Mouse (Mus musculus) intestine, embryonic 14.5 days (tissue): ENCODE data around the gene Jarid2. TPM values are rescaled to one million over a fixed set of nuclear protein-coding genes. Genes with fewer than 3 reads are reported as not detected.
A peak's percentile ranks its signal among the peaks of the same experiment; 100 is the strongest.

ENCODE experiments used
- ATAC-seq: fragments of 200-750 bp; cut with Nextera tagmentation; replicated peaks from 2 replicates; pipeline ENCODE4 v1.8.0; 2017; ENCODE audit warnings: low read depth, moderate number of reproducible peaks, moderate TSS enrichment, moderate library complexity; ENCODE audit not compliant: low FRiP score, low TSS enrichment
- DNase-seq: peaks from one replicate; pipeline ENCODE4 v3.0.0-alpha.2; 2018; ENCODE audit warnings: low spot score
- H3K27ac ChIP-seq: fragments of 300-500 bp; sonication (generic); 2 replicates; pipeline ENCODE4 v1.5.1; 2014; ENCODE audit warnings: low read depth, mild to moderate bottlenecking, control low read depth
- H3K27me3 ChIP-seq: fragments of 300-500 bp; sonication (generic); replicated peaks from 2 replicates; pipeline ENCODE4 v1.6.1; 2014; ENCODE audit warnings: low read length, control low read depth; ENCODE audit not compliant: control insufficient read depth, insufficient read depth
- H3K36me3 ChIP-seq: fragments of 300-500 bp; sonication (generic); 2 replicates; pipeline ENCODE4 v1.6.1; 2014; ENCODE audit warnings: low read length, control low read depth; ENCODE audit not compliant: control insufficient read depth, insufficient read depth
- H3K4me1 ChIP-seq: fragments of 300-500 bp; sonication (generic); replicated peaks from 2 replicates; pipeline ENCODE4 v1.6.1; 2014; ENCODE audit warnings: low read length, control low read depth, mixed read lengths; ENCODE audit not compliant: control insufficient read depth, insufficient read depth
- H3K4me2 ChIP-seq: fragments of 300-500 bp; sonication (generic); 2 replicates; pipeline ENCODE4 v1.6.1; 2014; ENCODE audit warnings: low read length
- H3K4me3 ChIP-seq: fragments of 300-500 bp; sonication (generic); 2 replicates; pipeline ENCODE4 v1.5.1; 2014; ENCODE audit warnings: low read depth, low read length, control low read depth, mixed read lengths
- H3K9ac ChIP-seq: fragments of 300-500 bp; sonication (generic); 2 replicates; pipeline ENCODE4 v1.6.1; 2014; ENCODE audit warnings: mild to moderate bottlenecking, low read length
- H3K9me3 ChIP-seq: fragments of 300-500 bp; sonication (generic); 2 replicates; pipeline ENCODE4 v1.6.1; 2016; ENCODE audit warnings: low read length, control low read depth; ENCODE audit not compliant: control insufficient read depth
- WGBS: fragments of 180-500 bp; shearing (Covaris S2); extraction: QIAGEN DNeasy Blood & Tissue Kit; methylation state at CpG from one replicate; pipeline ENCODE4 v1.1.7; 2014; 5-methylcytosine and 5-hydroxymethylcytosine counted together
- polyA plus RNA-seq: library from polyadenylated mRNA; unstranded; fragments of >200 nt; fragmentation: Nextera tagmentation; extraction: Ambion mirVana; gene quantifications from 2 replicates; pipeline ENCODE4 v1.2.1, GENCODE M21; 2014

The Jarid2 gene
- polyA plus RNA-seq, 1 experiment from 2014 or later: 20.3 TPM

- WGBS: 76% methylated on average over 2 of the region's 2 CpGs
- DNase-seq (no peak), ATAC-seq (no peak)
- H3K4me2 ChIP-seq: no peak overlapping the region
- no peak overlapping the region for H3K9ac ChIP-seq
- H3K36me3 ChIP-seq: peaks cover 52% of the 10 kb centered on the region
- H3K27me3 ChIP-seq: no peaks in the 10 kb centered on the region
- no peaks in the 10 kb centered on the region for H3K4me1 ChIP-seq
- H3K9me3 ChIP-seq: no peaks in the 10 kb centered on the region
- no peak overlapping the region for H3K27ac ChIP-seq
- H3K4me3 ChIP-seq: no peak overlapping the region
Observed at GRCm38 (mm10) chr13:44926311-44926710, 197.0 kb downstream of the Jarid2 start.

- Histone ChIP-seq H3K9me3 (no peaks in the 10 kb centered on the region), H3K27ac (no peak overlapping the region), H3K27me3 (no peaks in the 10 kb centered on the region), H3K4me2 (no peak overlapping the region), H3K4me3 (no peak overlapping the region), H3K36me3 (peaks cover 17% of the 10 kb centered on the region), H3K4me1 (peaks cover 7% of the 10 kb centered on the region), H3K9ac (no peak overlapping the region)
- WGBS: 67% methylated on average over 18 of the region's 18 CpGs
- no peak for DNase-seq
- no peak for ATAC-seq
Observed at GRCm38 (mm10) chr13:44932307-44933264, 203.3 kb downstream of the Jarid2 start.

- 56% methylated on average over 7 of the region's 7 CpGs for WGBS
- H3K4me2 ChIP-seq: no peak overlapping the region
- H3K4me1 ChIP-seq: peaks cover 9% of the 10 kb centered on the region
- peaks cover 14% of the 10 kb centered on the region for H3K36me3 ChIP-seq
- ATAC-seq (no peak), DNase-seq (no peak)
- no peaks in the 10 kb centered on the region for H3K27me3 ChIP-seq
- no peak overlapping the region for H3K9ac ChIP-seq
- H3K27ac ChIP-seq: no peak overlapping the region
- no peak overlapping the region for H3K4me3 ChIP-seq
- H3K9me3 ChIP-seq: no peaks in the 10 kb centered on the region
Observed at GRCm38 (mm10) chr13:44933575-44933974, 204.3 kb downstream of the Jarid2 start.

- no peak overlapping the region for H3K9ac ChIP-seq
- no peaks in the 10 kb centered on the region for H3K9me3 ChIP-seq
- no peak overlapping the region for H3K27ac ChIP-seq
- 77% methylated on average over 3 of the region's 3 CpGs for WGBS
- H3K27me3 ChIP-seq: no peaks in the 10 kb centered on the region
- ATAC-seq (no peak), DNase-seq (no peak)
- H3K36me3 ChIP-seq: 0 out of 2 replicates have a peak, but pooled peaks cover 4% of the 10 kb centered on the region
- no peak overlapping the region for H3K4me3 ChIP-seq
- H3K4me2 ChIP-seq: no peak overlapping the region
- peaks cover 12% of the 10 kb centered on the region for H3K4me1 ChIP-seq
Observed at GRCm38 (mm10) chr13:44937681-44938080, 208.4 kb downstream of the Jarid2 start.

- no peak overlapping the region for H3K4me3 ChIP-seq
- H3K4me2 ChIP-seq: no peak overlapping the region
- no peak for ATAC-seq
- H3K27me3 ChIP-seq: no peaks in the 10 kb centered on the region
- no peak for DNase-seq
- no peaks in the 10 kb centered on the region for H3K9me3 ChIP-seq
- peaks cover 8% of the 10 kb centered on the region; the same call in 1 of the 2 replicates for H3K4me1 ChIP-seq
- H3K27ac ChIP-seq: no peak overlapping the region
- 0 out of 2 replicates have a peak, but pooled peaks cover 4% of the 10 kb centered on the region for H3K36me3 ChIP-seq
- H3K9ac ChIP-seq: no peak overlapping the region
- 69% methylated on average over 8 of the region's 8 CpGs for WGBS
Observed at GRCm38 (mm10) chr13:44939326-44940035, 210.2 kb downstream of the Jarid2 start.

- Histone ChIP-seq H3K9ac (no peak overlapping the region), H3K4me2 (no peak overlapping the region), H3K27me3 (no peaks in the 10 kb centered on the region), H3K4me3 (no peak overlapping the region), H3K4me1 (0 out of 2 replicates have a peak, but pooled peaks cover 11% of the 10 kb centered on the region), H3K27ac (no peak overlapping the region), H3K36me3 (no peaks in the 10 kb centered on the region), H3K9me3 (no peaks in the 10 kb centered on the region)
- no peak for ATAC-seq
- DNase-seq: no peak
- 92% methylated on average over 2 of the region's 2 CpGs for WGBS
Observed at GRCm38 (mm10) chr13:44943618-44944017, 214.3 kb downstream of the Jarid2 start.

GRCm38 (mm10) chr13:44946880-44947635 is 217.8 kb downstream of the Jarid2 start:
- WGBS: 38% methylated on average over 8 of the region's 8 CpGs
- Histone ChIP-seq H3K4me2 (peak overlapping the region; percentile 24), H3K4me3 (peak overlapping the region; percentile 10; the same call in 1 of the 2 replicates), H3K27me3 (no peaks in the 10 kb centered on the region), H3K4me1 (0 out of 2 replicates have a peak, but pooled peaks cover 8% of the 10 kb centered on the region), H3K27ac (no peak overlapping the region), H3K9ac (no peak overlapping the region), H3K9me3 (no peaks in the 10 kb centered on the region), H3K36me3 (no peaks in the 10 kb centered on the region)
- peak; percentile 60 for DNase-seq
- no peak for ATAC-seq
